Mouse (Mus musculus) neural tube, embryonic 14.5 days (tissue): ENCODE measurements around the gene Ttll5. TPM values are rescaled to one million over a fixed set of nuclear protein-coding genes. Genes with fewer than 3 reads are reported as not detected.

Experiments
- ATAC-seq: fragments of 200-750 bp; cut with Nextera tagmentation; 2 replicates; pipeline ENCODE4 v1.8.0; 2017; ENCODE audit warnings: low read depth, mild to moderate bottlenecking, moderate TSS enrichment, moderate library complexity
- H3K27ac ChIP-seq: fragments of 300-500 bp; sonication (generic); 2 replicates; pipeline ENCODE4 v1.5.1; 2014; ENCODE audit warnings: low read depth, mild to moderate bottlenecking, control low read depth, low read length, moderate library complexity, mixed read lengths
- H3K27me3 ChIP-seq: fragments of 300-500 bp; sonication (generic); 2 replicates; pipeline ENCODE4 v1.6.1; 2014; ENCODE audit warnings: low read length; ENCODE audit not compliant: control insufficient read depth, insufficient read depth
- H3K36me3 ChIP-seq: fragments of 300-500 bp; sonication (generic); 2 replicates; pipeline ENCODE4 v1.6.1; 2014; ENCODE audit warnings: low read length, mixed read lengths; ENCODE audit not compliant: control insufficient read depth, insufficient read depth
- H3K4me1 ChIP-seq: fragments of 300-500 bp; sonication (generic); 2 replicates; pipeline ENCODE4 v1.6.1; 2014; ENCODE audit warnings: low read length; ENCODE audit not compliant: control insufficient read depth, insufficient read depth
- H3K4me2 ChIP-seq: fragments of 300-500 bp; sonication (generic); 2 replicates; pipeline ENCODE4 v1.6.1; 2014; ENCODE audit warnings: mild to moderate bottlenecking, low read depth, low read length, control low read depth
- H3K4me3 ChIP-seq: fragments of 300-500 bp; sonication (generic); 2 replicates; pipeline ENCODE4 v1.5.1; 2014; ENCODE audit warnings: low read depth, low read length, control low read depth, mixed read lengths
- H3K9ac ChIP-seq: fragments of 300-500 bp; sonication (generic); replicated peaks from 2 replicates; pipeline ENCODE4 v1.6.1; 2014; ENCODE audit warnings: low read depth, mild to moderate bottlenecking, control low read depth, low read length, mixed read lengths
- H3K9me3 ChIP-seq: fragments of 300-500 bp; sonication (generic); 2 replicates; pipeline ENCODE4 v1.6.1; 2016; ENCODE audit warnings: low read length; ENCODE audit not compliant: control insufficient read depth
- whole genome bisulfite sequencing: fragments of 180-500 bp; shearing (Covaris S2); extraction: QIAGEN DNeasy Blood & Tissue Kit; methylation state at CpG from one replicate; pipeline ENCODE4 v1.1.7; 2014; 5-methylcytosine and 5-hydroxymethylcytosine counted together
- polyA plus RNA-seq: library from polyadenylated mRNA; unstranded; fragments of >200 nt; fragmentation: Nextera tagmentation; extraction: Ambion mirVana; gene quantifications from 2 replicates; pipeline ENCODE4 v1.2.1, GENCODE M21; 2014

The Ttll5 gene
- polyA plus RNA-seq, 1 experiment from 2014 or later: 18.0 TPM

DNA sequence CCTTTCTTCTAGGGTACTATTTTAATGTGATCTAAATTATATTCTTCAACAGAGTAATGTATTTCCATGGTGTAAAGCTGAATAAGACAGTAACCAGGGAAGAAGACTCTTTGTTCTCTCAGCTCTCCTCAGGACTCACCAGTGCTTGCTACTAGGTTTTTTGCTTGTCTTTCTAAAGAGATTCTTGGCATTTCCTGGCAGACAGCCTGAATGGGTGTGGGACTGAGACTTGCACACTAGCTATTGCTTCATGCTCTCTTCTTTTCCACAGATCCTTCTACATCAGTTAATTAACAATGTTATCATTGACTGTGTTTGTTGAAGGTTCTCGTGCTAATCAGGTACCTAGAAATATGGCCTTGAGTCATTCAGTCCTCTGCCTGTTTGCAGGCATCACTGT is 29.8 kb downstream of the Ttll5 start:
- Histone ChIP-seq H3K9me3 (no peaks in the 10 kb centered on the region), H3K27ac (no peak overlapping the region), H3K27me3 (no peaks in the 10 kb centered on the region), H3K4me2 (no peak overlapping the region), H3K4me1 (no peaks in the 10 kb centered on the region), H3K4me3 (no peak overlapping the region), H3K36me3 (no peaks in the 10 kb centered on the region), H3K9ac (no peak overlapping the region)
- ATAC-seq: no peak
- WGBS: 81% methylated on average over 1 of the region's 1 CpGs

DNA sequence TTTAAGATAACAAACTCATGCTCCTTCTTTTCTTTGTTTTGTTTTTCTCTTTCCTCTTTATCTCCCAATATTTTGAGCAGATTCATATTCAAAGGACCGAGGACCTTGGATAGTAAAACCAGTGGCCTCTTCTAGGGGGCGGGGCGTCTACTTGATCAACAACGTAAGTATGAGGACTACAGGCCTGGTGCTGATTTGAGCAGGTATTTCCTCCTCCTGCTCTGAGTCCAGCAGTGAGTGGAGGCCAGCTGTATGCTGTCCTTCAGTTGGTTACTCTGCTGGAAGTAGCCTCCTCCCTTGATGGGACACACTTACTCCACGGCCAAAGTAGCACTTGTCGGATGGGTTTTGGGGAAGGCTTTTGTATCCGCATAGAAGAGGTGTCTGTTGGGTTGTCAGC is 32.8 kb downstream of the Ttll5 start:
- H3K27ac ChIP-seq: no peak overlapping the region
- H3K27me3 ChIP-seq: no peaks in the 10 kb centered on the region
- no peaks in the 10 kb centered on the region for H3K36me3 ChIP-seq
- no peak for ATAC-seq
- H3K4me1 ChIP-seq: peaks cover 3% of the 10 kb centered on the region; the same call in 1 of the 2 replicates
- H3K9ac ChIP-seq: no peak overlapping the region
- 93% methylated on average over 7 of the region's 7 CpGs for WGBS
- no peaks in the 10 kb centered on the region for H3K9me3 ChIP-seq
- H3K4me2 ChIP-seq: no peak overlapping the region
- H3K4me3 ChIP-seq: no peak overlapping the region

DNA sequence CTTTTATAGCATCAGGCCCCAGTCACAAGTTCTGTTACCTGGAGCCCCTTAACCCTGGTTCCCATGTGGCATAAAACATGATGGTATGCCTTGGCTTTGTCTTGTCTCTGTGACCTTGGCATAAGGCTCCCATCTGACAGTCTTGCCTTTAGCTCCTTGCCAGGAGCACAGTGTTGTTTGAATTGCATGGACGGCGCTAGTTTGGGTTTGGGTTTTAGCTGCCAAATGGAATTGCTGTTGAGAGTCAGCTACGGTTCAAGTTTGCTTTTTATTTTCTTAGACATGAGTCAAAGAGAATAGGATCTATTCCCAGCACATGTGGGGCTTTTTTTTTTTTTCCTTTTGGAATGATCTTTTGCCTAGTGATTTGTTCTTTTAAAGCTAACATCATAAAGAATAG is 34.7 kb downstream of the Ttll5 start:
- H3K4me1 ChIP-seq: peaks cover 3% of the 10 kb centered on the region; the same call in 1 of the 2 replicates
- no peak for ATAC-seq
- WGBS: 74% methylated on average over 3 of the region's 3 CpGs
- H3K36me3 ChIP-seq: no peaks in the 10 kb centered on the region
- no peak overlapping the region for H3K27ac ChIP-seq
- no peak overlapping the region for H3K4me3 ChIP-seq
- H3K4me2 ChIP-seq: no peak overlapping the region
- H3K9me3 ChIP-seq: no peaks in the 10 kb centered on the region
- H3K27me3 ChIP-seq: no peaks in the 10 kb centered on the region
- no peak overlapping the region for H3K9ac ChIP-seq

DNA sequence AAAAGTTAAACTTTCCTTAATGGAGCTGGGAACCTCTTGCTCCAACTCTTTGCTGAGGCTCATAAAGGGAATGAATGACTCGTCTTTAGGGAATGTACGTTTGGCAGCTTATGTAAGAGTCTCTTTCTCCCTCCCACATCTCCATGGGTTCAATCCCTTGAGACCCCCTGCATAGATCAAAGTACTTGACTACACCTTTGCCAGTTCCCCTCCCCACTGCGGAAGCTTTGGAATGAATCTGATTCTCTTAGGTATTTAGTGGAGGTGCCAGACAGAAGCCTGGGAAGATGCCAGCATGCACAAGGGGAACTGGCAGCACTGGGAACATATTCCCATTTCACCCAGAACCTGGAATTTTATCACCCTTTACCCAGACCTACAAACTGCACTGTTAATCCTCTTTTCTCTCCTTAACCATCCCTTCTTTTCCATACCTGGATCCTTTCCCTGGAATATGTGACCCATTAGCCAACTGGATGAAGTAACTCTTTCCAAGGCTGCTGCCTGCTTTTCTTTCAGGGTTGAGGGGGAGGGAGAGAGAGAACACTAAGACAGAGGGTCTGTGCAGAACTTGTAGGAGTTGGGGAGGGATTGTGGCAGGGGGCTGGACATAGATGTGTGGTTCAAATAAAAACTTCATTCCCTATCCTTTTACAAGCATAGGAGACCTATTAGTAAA is 35.2 kb downstream of the Ttll5 start:
- H3K4me1 ChIP-seq: peaks cover 3% of the 10 kb centered on the region; the same call in 1 of the 2 replicates
- ATAC-seq: no peak
- no peaks in the 10 kb centered on the region for H3K36me3 ChIP-seq
- H3K27me3 ChIP-seq: no peaks in the 10 kb centered on the region
- H3K9me3 ChIP-seq: no peaks in the 10 kb centered on the region
- whole genome bisulfite sequencing: 45% methylated on average over 3 of the region's 3 CpGs
- H3K4me2 ChIP-seq: no peak overlapping the region
- no peak overlapping the region for H3K27ac ChIP-seq
- H3K9ac ChIP-seq: no peak overlapping the region
- H3K4me3 ChIP-seq: no peak overlapping the region

DNA sequence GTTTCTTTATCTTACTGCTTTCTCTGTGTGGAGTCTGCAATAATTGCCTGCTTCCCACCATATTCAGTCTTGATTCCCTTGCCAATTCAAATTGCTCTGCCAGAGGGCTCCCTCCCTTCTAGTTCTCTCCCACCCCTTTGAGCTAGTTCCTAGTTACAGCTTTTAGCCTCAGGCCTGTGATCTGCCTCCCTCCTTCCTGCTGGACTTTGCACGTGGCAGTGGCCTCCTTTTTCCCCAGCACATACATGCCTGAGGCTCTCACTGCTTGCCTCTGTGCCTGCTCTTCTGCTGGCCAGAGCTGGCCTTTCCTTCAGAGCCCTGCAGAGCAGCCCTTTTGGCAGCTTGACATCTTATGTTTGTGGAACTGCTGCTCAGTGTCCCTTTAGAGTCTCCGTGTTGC is 38.1 kb downstream of the Ttll5 start:
- no peak for ATAC-seq
- Histone ChIP-seq H3K27ac (no peak overlapping the region), H3K4me2 (no peak overlapping the region), H3K4me3 (no peak overlapping the region), H3K9ac (no peak overlapping the region), H3K4me1 (peaks cover 3% of the 10 kb centered on the region; the same call in 1 of the 2 replicates), H3K36me3 (no peaks in the 10 kb centered on the region), H3K9me3 (no peaks in the 10 kb centered on the region), H3K27me3 (no peaks in the 10 kb centered on the region)
- 20% methylated on average over 2 of the region's 2 CpGs for WGBS

DNA sequence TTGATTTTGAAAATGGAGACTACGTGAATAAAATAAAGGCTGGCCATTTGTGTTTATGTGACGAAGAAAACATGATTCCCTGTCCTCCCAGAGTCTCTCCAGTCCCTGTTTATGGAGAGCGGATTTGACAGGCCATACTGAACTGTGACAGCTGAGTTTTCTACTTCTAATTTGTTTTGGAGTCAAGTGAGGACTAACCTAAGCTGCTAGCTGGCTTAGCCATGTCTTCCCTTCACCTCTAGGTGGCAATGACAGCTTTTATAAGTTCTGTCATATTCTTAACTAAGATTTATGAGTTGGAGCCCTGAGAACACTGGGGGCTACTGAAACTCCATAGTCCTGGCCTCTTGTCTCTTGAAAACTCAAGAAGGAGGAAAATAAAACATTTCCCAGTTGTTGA is 41.1 kb downstream of the Ttll5 start:
- peaks cover 3% of the 10 kb centered on the region; the same call in 1 of the 2 replicates for H3K4me1 ChIP-seq
- H3K27ac ChIP-seq: no peak overlapping the region
- ATAC-seq: no peak
- no peaks in the 10 kb centered on the region for H3K27me3 ChIP-seq
- no peaks in the 10 kb centered on the region for H3K36me3 ChIP-seq
- no peaks in the 10 kb centered on the region for H3K9me3 ChIP-seq
- no peak overlapping the region for H3K4me3 ChIP-seq
- 92% methylated on average over 3 of the region's 3 CpGs for WGBS
- H3K4me2 ChIP-seq: no peak overlapping the region
- H3K9ac ChIP-seq: no peak overlapping the region

- H3K4me2 ChIP-seq: no peak overlapping the region
- no peaks in the 10 kb centered on the region for H3K36me3 ChIP-seq
- no peak for ATAC-seq
- no peak overlapping the region for H3K27ac ChIP-seq
- H3K4me1 ChIP-seq: peaks cover 3% of the 10 kb centered on the region; the same call in 1 of the 2 replicates
- WGBS: 77% methylated on average over 4 of the region's 4 CpGs
- H3K27me3 ChIP-seq: no peaks in the 10 kb centered on the region
- no peak overlapping the region for H3K9ac ChIP-seq
- no peaks in the 10 kb centered on the region for H3K9me3 ChIP-seq
- no peak overlapping the region for H3K4me3 ChIP-seq
Measured at GRCm38 (mm10) chr12:85866624-85867023, 42.2 kb downstream of the Ttll5 start.

DNA sequence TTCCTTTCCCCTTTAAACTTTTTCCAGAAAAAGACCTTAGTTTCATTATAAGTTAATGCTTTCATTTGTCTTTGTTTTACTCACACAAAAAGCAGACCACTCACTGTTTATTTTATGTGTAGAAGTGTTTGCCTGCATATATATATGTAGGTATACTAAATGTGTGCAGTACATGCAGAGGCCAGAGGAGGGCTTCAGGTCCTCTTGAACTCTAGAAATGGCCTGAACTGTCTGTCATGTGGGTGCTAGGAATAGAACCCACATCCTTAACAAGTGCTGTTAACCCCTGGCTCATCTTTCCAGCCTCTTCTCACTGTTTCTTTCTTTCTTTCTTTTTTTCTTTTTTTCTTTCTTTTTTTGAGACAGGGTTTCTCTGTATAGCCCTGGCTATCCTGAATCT is 42.7 kb downstream of the Ttll5 start:
- no peak overlapping the region for H3K27ac ChIP-seq
- no peaks in the 10 kb centered on the region for H3K27me3 ChIP-seq
- no peak overlapping the region for H3K4me3 ChIP-seq
- ATAC-seq: no peak
- H3K4me1 ChIP-seq: no peaks in the 10 kb centered on the region
- no peaks in the 10 kb centered on the region for H3K9me3 ChIP-seq
- no peak overlapping the region for H3K9ac ChIP-seq
- no peaks in the 10 kb centered on the region for H3K36me3 ChIP-seq
- H3K4me2 ChIP-seq: no peak overlapping the region

DNA sequence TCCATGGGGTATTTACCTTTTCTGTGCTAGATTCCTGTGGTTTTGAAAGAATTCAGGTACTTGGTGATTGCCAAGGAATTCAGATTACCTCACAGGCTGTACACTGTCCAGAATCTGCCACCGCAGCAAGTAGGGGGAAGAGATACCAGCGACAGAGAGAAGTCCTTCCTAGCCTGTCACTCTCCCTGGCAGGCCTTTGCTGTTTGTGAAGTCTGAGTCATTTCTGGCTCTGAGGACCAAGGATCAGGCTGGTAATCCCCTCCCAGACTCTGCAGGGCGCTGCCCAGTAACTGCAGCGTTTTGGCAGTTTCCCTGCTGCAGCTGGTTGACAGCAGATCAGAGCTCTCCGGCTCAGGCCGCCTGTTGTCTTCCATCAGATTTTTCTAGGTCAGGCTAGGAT is 45.0 kb downstream of the Ttll5 start:
- Histone ChIP-seq H3K27me3 (no peaks in the 10 kb centered on the region), H3K9me3 (no peaks in the 10 kb centered on the region), H3K27ac (no peak overlapping the region), H3K4me3 (no peak overlapping the region), H3K36me3 (no peaks in the 10 kb centered on the region), H3K4me2 (no peak overlapping the region), H3K9ac (no peak overlapping the region), H3K4me1 (no peaks in the 10 kb centered on the region)
- WGBS: 75% methylated on average over 6 of the region's 6 CpGs
- ATAC-seq: no peak
